Mouse (Mus musculus) myocyte (in vitro differentiated cells): ENCODE measurements at regions not wholly inside any gene's neighbourhood (a gene's known extent, or its start where the extent isn't known, plus 50 kb on each side); places are given as distances from the start of the nearest gene placed in this dataset.

Experiments used
- E2F4 ChIP-seq: IDR thresholded peaks from one replicate; pipeline ENCODE4 v1.6.1; 2011; ENCODE audit warnings: mild to moderate bottlenecking, control low read depth, moderate library complexity; ENCODE audit not compliant: insufficient read depth
- MYOG ChIP-seq, 3 experiments: IDR thresholded peaks; one replicate each; pipeline ENCODE4 v1.6.1; 2011; ENCODE audit warnings: control low read depth in 2 of 3, low read depth in 2 of 3, mild to moderate bottlenecking in 2 of 3; ENCODE audit not compliant: insufficient read length in 2 of 3, control insufficient read depth in 1 of 3, insufficient read depth in 1 of 3
- POLR2A ChIP-seq: IDR thresholded peaks from one replicate; pipeline ENCODE4 v1.6.1; 2011; ENCODE audit warnings: low read depth, mild to moderate bottlenecking, control low read depth, moderate library complexity; ENCODE audit not compliant: insufficient read length
- SRF ChIP-seq: IDR thresholded peaks from one replicate; pipeline ENCODE4 v1.6.1; 2011; ENCODE audit warnings: low read depth; ENCODE audit not compliant: control insufficient read depth, insufficient read length
- USF1 ChIP-seq: IDR thresholded peaks from one replicate; pipeline ENCODE4 v1.6.1; 2011; ENCODE audit warnings: low read depth, mild to moderate bottlenecking, control low read depth, moderate library complexity

GRCm38 (mm10) chr11:65475302-65475701 lies 205.5 kb upstream of the Myocd start:
- no peak for TF ChIP-seq USF1
- TF ChIP-seq POLR2A = no peak
- TF ChIP-seq E2F4 = no peak
- TF ChIP-seq MYOG (IDR thresholded peaks at IDR 0.05; ENCODE audit: control insufficient read depth in 1 of 3, insufficient read depth in 1 of 3, insufficient read length in 2 of 3, low read depth in 2 of 3) = no peak
- TF ChIP-seq SRF = no peak
